Mouse (Mus musculus) heart, adult 2 months (tissue): Measurements from ENCODE around the gene Trpv3.
"Not testable (repeated sequence)": the region's sequence is repeated elsewhere in the genome, so short reads cannot be mapped to it uniquely, and the experiment has no call there.

Experiments
- CTCF ChIP-seq: fragments of 200-600 bp; IDR thresholded peaks from 2 replicates; pipeline ENCODE4 v1.8.1; 2022; ENCODE audit warnings: antibody characterized with exemption, mild to moderate bottlenecking, moderate library complexity
- EP300 ChIP-seq: fragments of 200-500 bp; IDR thresholded peaks from 2 replicates; pipeline ENCODE4 v1.6.1; 2011; ENCODE audit warnings: low read depth, low read length, control low read depth; ENCODE audit not compliant: insufficient read depth
- POLR2A ChIP-seq: fragments of 200-500 bp; IDR thresholded peaks from 2 replicates; pipeline ENCODE4 v1.6.1; 2011; ENCODE audit warnings: mild to moderate bottlenecking, low read depth, low read length, control low read depth; ENCODE audit not compliant: insufficient read depth

DNA sequence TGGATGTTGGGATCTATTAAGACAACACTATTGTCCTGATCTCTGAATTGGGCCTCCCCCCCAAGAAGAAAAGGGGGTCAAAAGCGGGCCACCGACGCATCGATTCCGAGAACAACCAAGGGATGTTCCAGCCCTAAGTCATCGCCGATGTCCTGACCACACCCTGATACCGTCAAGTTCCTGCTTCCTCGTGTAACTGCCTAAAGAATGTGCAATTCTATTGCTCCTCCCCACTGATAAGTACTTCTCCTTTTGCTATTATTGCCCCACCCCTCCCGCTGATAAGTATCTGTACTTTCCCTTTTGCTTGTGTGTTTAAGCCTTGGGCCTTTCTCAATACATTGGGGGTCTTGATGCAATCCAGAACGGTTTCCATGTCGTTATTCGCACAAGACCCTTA lies 53.9 kb downstream of the Trpv3 start:
- TF ChIP-seq CTCF, EP300, POLR2A: not testable (repeated sequence)
